Mouse (Mus musculus): Measurements from ENCODE around the gene H1f0.

GRCm38 (mm10) chr15:79027291-79028205 lies 702 bp upstream of the H1f0 start:
- TF ChIP-seq CTCF (IDR thresholded peaks at IDR 0.05; ENCODE audit: low read depth, low read length) (no peak), POLR2A (IDR thresholded peaks at IDR 0.05; ENCODE audit: borderline replicate concordance, low read depth, low read length) (no peak)
